Mouse (Mus musculus) heart, adult 18-20 months (tissue): ENCODE measurements at regions not wholly inside any gene's neighbourhood (a gene's known extent, or its start where the extent isn't known, plus 50 kb on each side); places are given as distances from the start of the nearest gene placed in this dataset.

ENCODE experiments used
- DNase-seq, 2 experiments: peaks; one replicate each; pipeline ENCODE4 v3.0.0; 2021 to 2022; ENCODE audit warnings: mixed read lengths in 1 of 2

- DNase-seq: no peak
Measured at GRCm38 (mm10) chr13:110580570-110580969, 185.7 kb downstream of the Plk2 start.

DNA sequence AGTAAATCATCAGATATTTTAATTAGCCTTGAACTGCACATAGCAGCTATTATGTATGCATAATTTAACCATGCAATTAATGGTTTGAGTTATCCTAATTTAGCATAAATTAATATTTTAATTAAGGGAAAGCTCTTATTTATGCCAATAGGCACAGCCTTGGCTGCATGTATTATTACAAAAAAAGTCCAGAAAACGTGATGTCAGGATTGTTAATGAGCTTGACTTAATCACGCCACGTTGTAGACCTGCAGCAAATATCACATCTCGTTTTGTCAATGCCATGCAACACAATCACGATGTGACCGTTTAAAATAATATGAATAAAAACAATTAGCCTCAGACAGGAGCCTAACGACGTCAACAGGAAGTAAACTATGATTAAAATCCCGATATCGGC lies 189.9 kb downstream of the Plk2 start:
- DNase-seq: no peak

GRCm38 (mm10) chr13:110594630-110595029 lies 199.8 kb downstream of the Plk2 start:
- no peak for DNase-seq

- DNase-seq: no peak
Measured at GRCm38 (mm10) chr13:110599666-110600065, 204.8 kb downstream of the Plk2 start.

DNA sequence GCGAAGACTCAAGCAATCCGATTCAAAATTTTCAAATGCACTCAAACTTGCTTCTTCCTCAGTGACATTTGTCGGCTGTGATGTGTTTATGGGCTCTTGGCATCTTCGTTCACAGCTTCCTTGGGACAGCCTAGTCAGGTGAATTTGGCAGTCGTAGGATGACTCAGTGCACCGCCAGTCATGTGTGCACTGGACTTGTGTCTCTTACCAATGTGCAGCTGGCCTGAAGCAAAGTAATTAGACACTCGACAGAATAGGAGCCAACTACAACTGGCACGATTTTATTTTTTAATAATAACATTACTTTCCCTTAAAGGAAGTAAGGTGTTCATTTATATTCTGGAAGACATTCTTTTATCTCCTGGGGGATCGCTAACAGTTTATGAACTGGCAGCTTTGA lies 205.5 kb downstream of the Plk2 start:
- no peak for DNase-seq

DNA sequence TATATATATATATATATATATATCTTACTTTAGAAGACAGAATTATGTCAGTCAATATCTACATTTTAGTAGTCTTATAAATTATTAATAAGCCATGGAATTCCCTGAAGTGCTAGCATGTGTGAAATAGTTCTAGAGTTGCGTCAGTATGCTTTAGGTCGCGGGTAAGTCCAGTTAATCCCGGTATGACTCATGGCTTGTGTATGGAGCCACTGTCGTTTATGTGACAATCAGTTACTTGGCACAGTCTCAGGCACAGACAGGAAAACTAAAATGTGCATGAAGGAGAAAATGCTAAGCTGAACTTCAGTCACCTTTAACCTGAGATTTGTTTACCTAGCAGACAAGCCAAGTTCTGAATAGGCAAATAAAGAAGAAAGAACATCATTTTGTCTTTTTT lies 206.5 kb downstream of the Plk2 start:
- DNase-seq: no peak

- DNase-seq: peak in 1 of 2 experiments; percentile 19
Measured at GRCm38 (mm10) chr13:110601840-110602239, 207.0 kb downstream of the Plk2 start.

- no peak for DNase-seq
Measured at GRCm38 (mm10) chr13:110602894-110603293, 208.0 kb downstream of the Plk2 start.

DNA sequence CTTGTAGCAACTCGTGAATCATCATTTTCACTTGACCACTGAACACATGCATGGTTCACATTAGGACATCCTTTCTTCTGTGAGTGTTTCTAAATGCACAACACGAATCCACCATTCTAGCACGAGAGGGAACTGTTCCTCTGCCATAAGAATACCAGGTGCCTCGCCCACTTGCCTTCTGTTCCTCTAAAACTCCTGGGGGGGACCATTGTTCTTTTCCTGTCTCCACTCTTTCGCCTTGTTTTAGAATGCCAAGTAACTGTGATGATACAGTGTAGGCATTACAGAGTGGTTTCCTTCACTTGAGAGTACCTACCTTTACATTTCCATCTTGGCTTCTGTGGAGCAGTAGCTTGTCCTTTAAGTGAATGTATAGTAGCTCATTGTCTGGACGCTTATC lies 224.2 kb downstream of the Plk2 start:
- DNase-seq: no peak

- no peak for DNase-seq
Measured at GRCm38 (mm10) chr13:110627136-110627535, 232.3 kb downstream of the Plk2 start.

DNA sequence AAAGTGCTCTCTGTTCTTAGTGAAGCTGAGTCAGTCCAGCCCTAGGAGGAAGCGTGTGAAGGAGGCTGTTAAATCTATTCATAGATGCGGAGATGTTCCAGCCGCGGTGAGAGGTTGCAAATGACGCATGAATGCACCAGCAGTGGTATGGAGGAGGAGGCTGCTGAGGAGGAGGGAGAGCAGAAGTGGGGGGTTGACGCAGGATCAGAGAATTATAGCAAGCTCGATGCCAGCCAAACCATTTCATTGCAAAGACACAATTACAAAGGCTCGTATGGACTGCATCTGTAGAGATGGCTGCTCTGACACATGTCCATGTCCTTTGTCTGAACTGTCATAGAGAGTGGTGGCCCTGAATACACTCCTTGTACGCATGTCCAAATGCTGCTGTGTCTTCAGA lies 232.9 kb downstream of the Plk2 start:
- DNase-seq: peak in 1 of 2 experiments; percentile 11

DNA sequence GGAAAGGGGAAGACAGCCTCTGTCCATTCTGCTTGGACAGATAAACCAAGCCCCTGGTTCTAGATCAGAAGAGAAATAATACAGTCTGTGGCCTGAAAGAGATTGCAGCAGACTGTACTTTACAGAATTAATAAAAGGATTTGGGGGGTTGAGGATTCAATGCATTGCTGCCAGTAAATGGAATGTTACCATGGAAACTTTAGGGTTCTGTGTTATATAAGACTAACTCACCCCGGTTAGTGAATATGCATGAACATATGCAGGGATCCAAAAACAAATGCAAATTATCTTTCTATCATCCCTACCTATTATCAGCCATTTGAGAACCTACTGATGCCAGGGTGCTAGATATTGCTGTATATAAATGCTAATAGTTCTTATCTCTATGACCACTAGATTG lies 233.4 kb downstream of the Plk2 start:
- DNase-seq: no peak

DNA sequence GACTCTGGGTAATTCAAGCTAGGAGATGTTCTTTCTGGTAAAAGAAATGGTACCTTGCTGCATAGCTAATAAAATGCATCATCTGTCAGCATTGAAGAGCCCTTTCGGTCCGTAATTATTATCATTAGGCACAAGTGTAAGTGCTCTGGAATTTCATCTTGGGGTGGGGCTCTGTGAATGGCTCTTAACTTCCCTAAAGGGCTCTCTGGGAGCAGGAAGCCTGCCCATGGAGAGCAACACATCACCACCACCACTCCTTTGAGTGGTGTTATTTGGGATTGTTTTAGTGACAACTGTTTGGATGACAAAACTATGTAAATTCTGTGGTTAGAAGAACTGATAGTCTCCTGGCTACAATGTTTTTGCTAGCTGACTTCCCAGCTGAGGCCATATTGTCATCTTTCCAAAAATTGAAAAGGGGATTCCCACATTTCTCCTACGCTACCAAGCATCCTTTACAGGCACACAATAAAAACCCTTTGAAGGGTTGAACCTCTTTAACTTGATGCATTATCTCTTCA lies 238.5 kb downstream of the Plk2 start:
- DNase-seq: no peak

GRCm38 (mm10) chr13:110633899-110634298 lies 239.1 kb downstream of the Plk2 start:
- DNase-seq: no peak

DNA sequence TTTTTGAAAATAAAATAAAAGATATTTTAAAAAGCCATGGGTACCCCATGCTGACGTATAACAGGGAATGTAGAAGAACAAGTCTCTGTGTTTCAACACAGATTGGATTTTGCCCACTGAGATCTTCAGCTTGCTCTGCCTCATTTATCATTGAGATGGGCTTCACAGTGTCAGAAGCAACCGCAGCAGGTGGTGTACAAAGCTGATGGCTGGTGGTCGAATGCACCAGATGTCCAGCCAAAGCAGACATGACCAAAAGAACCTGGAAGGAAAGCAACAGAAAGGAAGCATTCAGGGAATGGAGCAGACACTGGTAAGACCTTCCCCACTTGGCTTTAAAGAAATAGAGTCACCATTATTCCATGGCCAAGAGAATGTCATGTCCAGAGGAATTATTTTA lies 247.9 kb downstream of the Plk2 start:
- no peak for DNase-seq

- peak; percentile 72 to 77 for DNase-seq
Measured at GRCm38 (mm10) chr13:110643198-110643896, 248.5 kb downstream of the Plk2 start.

- no peak for DNase-seq
Measured at GRCm38 (mm10) chr13:110643897-110644213, 249.0 kb downstream of the Plk2 start.

- no peak for DNase-seq
Measured at GRCm38 (mm10) chr13:110649378-110649777, 254.5 kb downstream of the Plk2 start.

DNA sequence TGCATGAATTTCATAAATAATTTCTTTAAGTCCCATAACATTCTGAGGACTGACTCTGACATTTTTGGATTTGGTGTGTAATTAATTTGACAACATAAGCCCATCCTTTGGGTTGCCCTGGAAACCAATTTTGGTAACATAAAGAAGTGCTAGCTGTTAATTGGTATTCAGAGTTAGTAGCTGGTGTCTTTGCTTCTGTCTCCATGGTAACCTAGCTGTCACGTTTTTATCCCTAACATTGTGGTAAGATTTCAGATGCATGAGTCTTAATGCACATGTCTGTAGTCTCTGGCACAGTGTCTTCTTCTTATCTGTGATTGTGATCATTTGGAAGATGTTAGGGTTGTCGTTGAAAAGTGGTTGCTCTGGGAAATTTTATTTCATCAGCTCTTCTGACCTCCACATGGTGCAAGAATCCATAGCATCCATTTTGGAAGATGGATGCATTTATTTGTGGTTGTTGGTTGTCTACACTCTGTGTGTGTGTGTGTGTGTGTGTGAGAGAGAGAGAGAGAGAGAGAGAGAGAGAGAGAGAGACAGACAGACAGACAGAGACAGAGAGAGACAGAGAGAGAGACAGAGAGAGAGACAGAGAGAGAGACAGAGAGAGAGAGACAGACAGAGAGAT lies 255.1 kb downstream of the Plk2 start:
- DNase-seq: no peak

GRCm38 (mm10) chr13:110652201-110652600 lies 257.4 kb downstream of the Plk2 start:
- no peak for DNase-seq

- no peak for DNase-seq
Measured at GRCm38 (mm10) chr13:110665073-110665800, 270.4 kb downstream of the Plk2 start.

GRCm38 (mm10) chr13:110667276-110667956 lies 272.6 kb downstream of the Plk2 start:
- no peak for DNase-seq

DNA sequence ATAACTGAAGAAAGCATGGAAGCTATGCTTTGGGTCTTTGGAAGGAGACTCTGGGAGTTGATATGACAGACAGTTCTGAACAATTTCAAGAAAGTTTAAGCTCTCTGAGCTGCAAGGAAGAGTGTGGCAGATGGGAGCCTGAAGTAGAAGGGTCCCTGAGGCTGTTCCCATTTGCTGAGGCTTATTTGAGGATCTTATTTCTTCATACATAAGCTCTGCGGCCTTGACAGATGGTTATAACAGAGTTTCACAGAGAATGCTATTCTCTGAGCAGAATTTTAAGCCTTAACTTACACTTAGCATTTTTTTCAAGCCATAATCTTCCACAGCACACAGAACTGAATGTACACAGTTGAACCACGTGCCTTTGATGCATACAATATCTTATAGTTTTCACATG lies 278.7 kb downstream of the Plk2 start:
- DNase-seq: no peak
